Mouse (Mus musculus) cortical plate, adult 2 months (tissue): ENCODE data around the gene Sgca.

Source experiments
- CTCF ChIP-seq: fragments of 200-500 bp; IDR thresholded peaks from 2 replicates; pipeline ENCODE4 v1.5.1; 2011; ENCODE audit warnings: mild to moderate bottlenecking, control low read depth, low read length; ENCODE audit not compliant: insufficient read depth; ENCODE audit errors: extremely low read depth
- POLR2A ChIP-seq: fragments of 200-500 bp; IDR thresholded peaks from 2 replicates; pipeline ENCODE4 v1.6.1; 2011; ENCODE audit warnings: mild to moderate bottlenecking, low read length, control low read depth; ENCODE audit not compliant: insufficient read depth; ENCODE audit errors: extremely low read depth

- TF ChIP-seq POLR2A, result no peak
- TF ChIP-seq CTCF, result no peak
These were observed 30.9 kb downstream of the Sgca start for GRCm38 (mm10) chr11:94945236-94945635.
